Mouse (Mus musculus) thymus, postnatal 14 days (tissue): ENCODE measurements at regions not wholly inside any gene's neighbourhood (a gene's known extent, or its start where the extent isn't known, plus 50 kb on each side); places are given as distances from the start of the nearest gene placed in this dataset.

ENCODE experiments used
- DNase-seq: peaks from one replicate; pipeline ENCODE4 v3.0.0; 2021

GRCm38 (mm10) chr9:41268112-41268511 is 106.6 kb upstream of the Ubash3b start:
- DNase-seq, result no peak

GRCm38 (mm10) chr9:41264485-41264884 is 103.0 kb upstream of the Ubash3b start:
- DNase-seq, result no peak

GRCm38 (mm10) chr9:41257244-41257643 is 95.7 kb upstream of the Ubash3b start:
- no peak for DNase-seq

DNA sequence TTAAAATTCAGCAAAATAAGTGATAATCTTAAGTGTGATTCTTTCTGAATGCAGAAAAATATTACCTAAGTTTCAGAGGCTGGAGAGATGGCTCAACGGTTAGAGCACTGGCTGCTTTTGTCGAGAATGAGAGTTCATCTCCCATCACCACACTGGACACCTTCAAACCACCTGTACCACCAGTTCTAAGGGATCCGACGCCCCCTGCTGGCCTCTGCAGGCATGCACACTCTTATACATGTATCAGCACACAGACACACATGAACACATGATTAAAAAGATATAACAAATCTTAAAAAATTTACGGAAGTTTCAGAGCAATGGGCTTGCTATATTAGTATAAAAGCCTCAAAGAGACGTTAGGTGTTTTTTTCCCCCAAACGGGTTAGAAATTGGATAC is 80.9 kb upstream of the Ubash3b start:
- no peak for DNase-seq

DNA sequence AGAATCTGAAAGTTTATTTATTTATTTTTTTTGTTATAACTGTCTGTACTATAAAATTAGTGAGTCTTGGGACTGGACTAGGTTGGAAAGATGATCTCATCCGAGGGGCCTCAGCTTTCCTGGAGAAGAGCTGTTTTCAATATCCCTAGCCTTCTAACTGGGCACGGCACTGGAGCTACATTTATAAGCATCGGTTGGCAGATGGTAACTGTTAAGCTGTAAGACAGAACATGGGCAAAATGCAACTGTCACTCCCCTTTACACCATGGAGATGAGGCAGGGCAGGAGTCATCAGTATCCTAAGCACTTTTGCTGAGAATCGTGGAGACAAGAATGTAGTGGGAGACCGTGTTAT is 77.6 kb upstream of the Ubash3b start:
- no peak for DNase-seq

- no peak for DNase-seq
These were observed 77.0 kb upstream of the Ubash3b start for GRCm38 (mm10) chr9:41238395-41239096.

DNA sequence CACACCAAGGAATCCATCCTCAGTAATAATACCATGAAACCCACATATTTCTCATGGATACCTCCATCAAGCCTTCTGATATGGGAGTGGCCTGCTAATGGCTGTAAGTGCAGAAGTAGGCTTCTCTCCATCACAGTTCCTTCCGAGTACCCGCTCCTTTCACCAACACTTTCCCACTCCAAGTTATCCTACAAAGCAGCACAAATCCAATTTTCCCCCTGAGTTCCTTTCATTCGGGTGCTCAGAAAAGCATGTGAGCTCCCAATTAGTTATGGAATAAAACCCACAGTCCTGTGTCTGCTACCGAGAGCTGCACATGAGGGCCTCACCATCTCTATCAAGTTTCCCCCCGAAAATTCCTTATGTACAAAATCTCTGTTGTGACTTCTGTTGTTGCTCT is 75.8 kb upstream of the Ubash3b start:
- no peak for DNase-seq

DNA sequence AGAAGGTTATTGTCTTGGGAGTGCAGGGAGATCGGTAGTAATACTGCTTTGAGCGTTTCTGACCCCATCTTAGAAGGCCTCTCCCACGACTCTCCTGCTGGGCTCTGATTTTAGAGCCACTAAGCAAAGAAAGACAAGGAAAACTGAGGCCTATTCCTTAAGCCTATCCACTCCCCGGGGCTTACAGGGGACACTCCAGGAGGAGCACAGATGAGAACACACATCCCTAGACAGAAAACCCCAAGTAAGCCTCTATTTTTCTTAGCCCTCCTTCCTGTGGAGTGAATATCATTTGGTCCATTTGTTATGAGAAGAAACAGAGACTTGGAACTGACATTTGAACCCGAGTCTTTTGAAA is 67.7 kb upstream of the Ubash3b start:
- DNase-seq, result no peak

GRCm38 (mm10) chr9:41228425-41229224 is 67.1 kb upstream of the Ubash3b start:
- DNase-seq, result peak; percentile 89

DNA sequence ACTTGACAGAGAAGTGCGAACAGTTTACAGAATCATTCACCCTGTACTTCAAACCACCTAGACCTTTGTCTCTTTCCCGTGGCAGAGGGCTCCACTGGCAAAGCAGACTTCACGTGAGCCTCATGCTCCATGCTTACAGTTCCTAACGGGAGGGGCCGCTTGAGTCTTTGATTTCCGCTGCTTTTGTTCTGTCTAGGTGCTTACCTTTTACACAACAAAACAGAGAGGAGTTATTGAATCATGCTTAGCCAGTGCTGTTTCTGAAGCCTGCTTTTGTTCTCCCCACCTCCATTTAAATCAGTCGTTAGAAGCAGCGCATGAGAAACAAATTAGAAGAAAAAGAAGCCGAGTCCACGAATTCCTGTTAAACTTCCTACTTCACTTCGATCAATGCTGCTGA is 61.9 kb upstream of the Ubash3b start:
- no peak for DNase-seq

GRCm38 (mm10) chr9:41222346-41223015 is 61.0 kb upstream of the Ubash3b start:
- no peak for DNase-seq

DNA sequence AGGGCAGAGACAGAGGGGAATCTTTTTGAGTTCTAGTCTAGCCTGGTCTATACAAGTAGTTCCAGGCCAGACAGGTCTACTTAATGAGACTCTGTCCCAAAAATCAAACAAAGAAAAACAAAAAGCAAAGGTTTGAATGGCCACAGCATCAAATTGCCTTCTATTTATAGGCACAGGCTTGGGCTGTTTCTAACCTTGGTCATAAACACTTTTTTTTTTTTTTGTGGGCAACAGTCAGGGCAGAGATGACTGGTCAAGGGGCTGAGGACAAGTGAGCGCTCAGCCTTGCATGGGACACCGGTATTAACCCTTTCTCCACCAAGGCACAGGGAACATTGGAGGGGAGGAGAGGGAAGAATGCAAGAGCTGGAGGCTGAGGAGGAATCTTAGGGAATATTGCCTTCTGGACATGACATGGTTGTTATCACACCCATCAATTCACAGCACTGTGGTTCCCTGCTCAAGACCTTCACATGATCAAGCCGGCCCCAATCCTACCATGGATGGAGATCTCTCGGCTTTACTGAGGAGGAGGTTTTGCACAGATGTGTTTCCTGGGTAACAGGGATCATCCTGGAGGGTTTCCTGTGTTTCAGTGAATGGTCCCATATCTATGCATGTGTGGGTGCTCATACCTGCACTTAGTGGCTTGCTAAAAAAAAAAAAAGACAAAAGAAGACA is 59.8 kb upstream of the Ubash3b start:
- DNase-seq, result no peak

GRCm38 (mm10) chr9:41220105-41220669 is 58.7 kb upstream of the Ubash3b start:
- no peak for DNase-seq

DNA sequence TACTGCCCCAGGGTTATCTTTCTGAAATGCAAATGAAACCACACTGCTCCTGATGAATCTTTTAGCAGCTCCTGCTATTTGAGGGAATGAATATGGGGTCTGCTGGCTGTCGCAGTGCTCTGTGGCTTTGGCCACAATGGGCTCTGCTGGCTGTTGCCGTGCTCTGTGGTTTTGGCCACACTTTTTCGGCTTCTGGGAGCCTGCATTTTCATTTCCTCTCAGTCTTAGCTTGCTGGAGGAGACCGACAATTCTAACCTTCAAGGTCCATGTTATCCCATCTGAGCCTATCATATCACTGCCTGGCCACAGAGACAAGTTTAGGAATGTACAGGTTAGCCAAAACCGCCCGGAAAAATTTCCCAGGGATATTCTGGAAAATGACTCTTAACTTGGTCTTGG is 57.2 kb upstream of the Ubash3b start:
- DNase-seq, result no peak

DNA sequence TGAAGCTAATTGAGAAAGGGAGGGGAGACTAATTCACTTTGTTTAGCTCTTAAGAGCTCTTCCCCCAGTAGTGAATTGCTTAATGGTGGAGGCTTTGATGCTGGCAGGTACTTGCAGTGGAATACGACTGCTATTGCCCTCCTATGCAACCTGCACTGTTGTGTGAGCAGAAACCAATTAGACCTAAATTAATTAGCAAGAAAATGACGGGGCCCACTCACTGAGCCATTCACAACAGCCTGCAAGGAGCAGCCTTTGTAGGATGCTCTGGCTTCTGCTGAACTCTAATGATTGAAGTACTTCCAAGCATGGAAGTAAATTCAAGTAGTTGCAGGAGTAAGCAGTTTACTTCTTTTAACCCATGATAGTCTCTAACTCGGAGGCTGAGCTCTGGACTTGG is 54.8 kb upstream of the Ubash3b start:
- no peak for DNase-seq

DNA sequence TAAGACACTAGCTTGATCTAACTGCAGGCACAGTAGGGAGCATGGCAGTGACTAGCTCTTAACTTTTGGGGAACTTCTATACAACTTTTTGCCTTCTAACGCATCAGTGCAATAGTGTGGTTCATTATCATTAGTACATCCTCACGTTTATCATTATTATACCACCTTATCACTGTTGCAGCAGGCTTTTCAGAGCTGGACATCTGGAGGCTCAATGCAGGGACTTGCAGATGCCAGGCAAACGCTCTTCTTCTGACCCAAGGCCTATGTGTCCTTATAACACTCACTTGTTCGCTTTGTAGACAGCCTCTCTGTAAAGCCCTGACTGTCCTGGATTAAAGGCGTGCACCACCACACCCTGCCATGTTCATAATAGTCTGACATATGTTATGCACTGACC is 53.5 kb upstream of the Ubash3b start:
- no peak for DNase-seq

- DNase-seq, result no peak
These were observed 51.5 kb upstream of the Ubash3b start for GRCm38 (mm10) chr9:41212943-41213529.

DNA sequence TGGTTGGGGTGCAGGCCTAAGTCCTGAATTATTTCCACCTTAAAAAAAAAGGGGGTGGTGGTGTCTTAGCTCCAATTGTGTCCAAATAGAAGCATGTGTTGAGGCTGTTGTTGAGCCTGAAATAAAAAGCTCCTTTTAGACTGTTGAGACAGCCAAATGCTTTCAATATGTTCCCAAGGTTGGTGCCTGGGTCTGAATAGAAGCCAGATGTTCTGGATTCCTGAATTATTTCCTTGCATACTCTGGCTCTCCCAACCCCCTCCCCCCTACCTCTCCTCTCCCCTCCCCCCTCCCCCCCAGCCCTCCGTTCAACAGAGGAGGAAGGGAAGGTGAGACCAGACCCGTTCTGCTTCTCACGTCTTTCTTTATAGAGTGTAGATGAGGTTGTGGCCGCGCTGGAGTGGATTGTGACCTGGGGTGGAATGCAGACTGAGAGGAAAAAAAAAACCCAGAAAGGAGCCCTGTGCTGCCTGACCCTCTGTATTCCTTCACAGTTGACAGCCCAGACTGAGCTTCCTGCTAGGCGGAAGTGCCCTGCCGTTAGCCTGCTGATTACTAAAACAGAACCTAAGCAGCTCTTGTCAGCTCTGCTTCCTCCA is 50.9 kb upstream of the Ubash3b start:
- peak; percentile 65 for DNase-seq

GRCm38 (mm10) chr9:41211865-41212302 is 50.4 kb upstream of the Ubash3b start:
- DNase-seq, result no peak
